Mouse (Mus musculus) splenic B cell, adult 2 months (primary cell): ENCODE measurements at regions not wholly inside any gene's neighbourhood (a gene's known extent, or its start where the extent isn't known, plus 50 kb on each side); places are given as distances from the start of the nearest gene placed in this dataset.

Source experiments
- DNase-seq: peaks from one replicate; pipeline ENCODE4 v3.0.0-alpha.2; 2011; ENCODE audit warnings: low read depth, low spot score
- H3K27me3 ChIP-seq: 2 replicates; pipeline ENCODE4 v1.6.1; 2012; ENCODE audit warnings: mild to moderate bottlenecking, low read length, moderate library complexity, mixed read lengths; ENCODE audit not compliant: control insufficient read depth, poor library complexity, insufficient read depth, severe bottlenecking
- H3K36me3 ChIP-seq: 2 replicates; pipeline ENCODE4 v1.6.1; 2012; ENCODE audit warnings: mild to moderate bottlenecking, low read length, moderate library complexity, mixed read lengths; ENCODE audit not compliant: control insufficient read depth, poor library complexity, insufficient read depth, severe bottlenecking

DNA sequence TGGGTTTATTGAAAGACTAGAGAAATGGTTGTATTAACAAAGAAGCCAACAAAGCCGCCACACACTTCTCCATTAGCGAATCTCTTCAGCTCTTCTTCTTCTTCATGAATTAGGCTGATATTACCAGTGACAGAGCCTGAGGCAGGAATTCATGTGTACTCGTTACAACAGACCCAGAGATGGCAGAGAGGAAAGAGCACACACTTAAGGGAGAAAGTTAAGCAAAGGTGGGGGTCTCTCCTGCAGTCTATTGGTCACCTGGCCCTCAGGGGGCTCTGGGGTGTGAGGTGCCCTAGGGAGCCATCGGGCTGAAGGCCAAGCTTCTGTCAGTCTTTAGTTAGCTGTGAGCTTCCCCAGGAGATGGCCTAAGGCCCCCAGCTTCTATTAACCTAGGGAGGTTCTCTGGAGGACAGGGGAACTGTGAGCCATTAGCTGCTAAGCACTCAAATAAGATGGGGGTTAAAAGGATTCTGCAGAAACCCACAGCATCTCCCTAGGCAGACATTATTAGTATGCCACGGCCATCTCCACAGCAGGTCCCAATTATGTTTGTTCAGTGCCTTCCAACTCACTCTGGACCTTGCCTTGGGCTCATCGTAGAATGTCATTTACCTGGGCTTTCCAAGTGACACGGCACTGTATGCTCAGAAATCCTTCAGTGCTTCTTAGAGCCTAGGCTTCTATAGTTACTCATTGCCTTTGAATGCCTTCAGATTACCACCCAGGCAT lies 541.2 kb downstream of the Plekhb2 start:
- no peaks in the 10 kb centered on the region for H3K36me3 ChIP-seq
- no peaks in the 10 kb centered on the region for H3K27me3 ChIP-seq
- DNase-seq: no peak

DNA sequence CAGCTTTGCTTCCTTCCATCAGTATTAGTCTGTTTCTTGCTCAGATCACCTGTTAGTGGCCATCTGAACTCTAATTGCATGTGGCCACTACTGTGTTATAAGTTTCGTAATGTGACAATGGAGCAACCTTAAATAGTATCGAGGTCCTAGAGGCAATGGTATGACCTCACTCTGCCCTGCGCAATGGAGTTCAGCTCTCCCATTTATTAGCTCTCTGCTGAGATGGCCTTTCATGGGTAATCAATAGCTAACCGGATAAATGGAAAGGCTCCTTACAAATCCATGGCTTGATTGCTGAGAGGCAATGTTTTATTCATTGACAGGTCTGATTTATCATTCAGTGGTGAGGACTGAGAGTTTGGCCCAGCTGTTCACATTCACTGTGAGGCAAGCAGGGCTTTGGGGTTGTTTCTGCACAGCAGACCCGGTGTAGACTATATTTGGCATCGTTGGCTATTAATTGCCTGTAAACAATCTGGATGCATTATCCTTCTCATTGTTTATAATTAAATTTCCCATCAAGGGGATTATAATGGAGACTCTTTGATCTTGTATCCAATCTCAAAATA lies 543.9 kb downstream of the Plekhb2 start:
- no peak for DNase-seq
- Histone ChIP-seq H3K36me3 (no peaks in the 10 kb centered on the region), H3K27me3 (no peaks in the 10 kb centered on the region)

DNA sequence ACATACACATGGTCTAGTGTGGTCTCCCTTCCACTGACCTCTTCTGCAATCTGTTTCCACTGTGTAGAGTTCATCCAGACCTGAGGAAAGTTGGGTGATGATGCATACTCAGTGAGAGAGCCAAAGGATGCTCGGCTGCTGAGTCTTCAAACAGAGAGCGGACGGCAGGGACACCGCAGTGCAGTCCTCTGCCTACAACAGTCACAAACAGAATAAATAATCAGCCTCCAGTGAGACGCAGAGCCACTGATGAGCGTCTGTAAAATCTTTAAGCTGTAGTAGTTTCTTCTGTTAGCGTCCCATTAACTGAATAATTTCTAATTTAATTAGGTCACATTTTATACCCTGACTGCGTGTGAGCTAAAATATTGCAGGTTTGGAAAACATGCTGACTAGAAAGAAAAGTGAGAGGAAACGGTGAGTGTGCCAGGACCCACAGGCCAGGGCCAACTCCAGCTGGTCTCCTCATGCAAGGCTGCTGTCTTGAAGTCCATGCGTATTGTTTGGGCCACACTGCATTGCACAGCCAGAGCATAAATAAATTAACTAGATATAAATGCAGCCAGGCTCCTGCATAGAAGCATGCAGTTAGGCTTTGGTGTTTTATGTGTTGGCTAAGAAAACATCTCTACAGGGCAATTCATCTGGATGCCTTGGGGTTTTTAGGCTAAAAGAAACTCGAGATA lies 551.0 kb downstream of the Plekhb2 start:
- Histone ChIP-seq H3K27me3 (no peaks in the 10 kb centered on the region), H3K36me3 (no peaks in the 10 kb centered on the region)
- no peak for DNase-seq

DNA sequence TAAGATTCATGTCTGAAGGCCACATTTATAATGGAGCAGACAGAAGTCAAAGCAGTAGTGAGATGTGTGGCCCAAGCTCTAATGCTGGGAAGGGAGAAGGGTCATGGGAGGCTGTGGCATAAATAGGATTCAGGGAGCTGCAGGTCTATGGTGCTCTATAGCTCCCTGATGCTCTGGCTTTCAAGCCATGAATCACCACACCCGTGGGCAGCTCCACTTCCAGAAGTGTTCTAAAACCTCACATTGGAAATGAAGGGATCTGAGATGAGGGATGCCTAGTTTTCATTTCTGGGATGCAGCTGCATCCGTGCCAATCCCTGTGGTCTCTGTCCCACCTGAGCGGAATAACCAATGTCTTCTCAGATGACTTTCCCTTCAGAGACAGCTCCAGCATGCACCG lies 553.2 kb downstream of the Plekhb2 start:
- H3K36me3 ChIP-seq: no peaks in the 10 kb centered on the region
- DNase-seq: no peak
- H3K27me3 ChIP-seq: no peaks in the 10 kb centered on the region

DNA sequence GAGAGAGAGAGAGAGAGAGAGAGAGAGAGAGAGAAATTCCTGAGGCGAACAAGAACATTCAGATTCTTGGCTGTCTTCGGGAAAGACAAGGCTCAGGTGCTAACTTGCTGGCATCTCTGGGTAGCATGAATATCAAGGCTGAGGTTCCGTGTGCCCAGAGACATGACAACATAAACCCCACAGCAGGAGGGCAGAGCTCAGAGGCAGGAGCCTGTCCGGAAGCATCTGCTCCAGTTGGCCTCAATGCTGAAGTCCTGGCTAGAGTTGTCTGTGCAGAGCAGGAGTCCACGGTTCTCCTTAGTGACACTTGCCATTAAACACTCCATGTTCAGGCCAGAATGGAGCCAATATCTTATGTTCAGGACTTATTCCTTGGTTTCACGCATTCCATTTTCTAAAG lies 555.6 kb downstream of the Plekhb2 start:
- Histone ChIP-seq H3K36me3 (no peaks in the 10 kb centered on the region), H3K27me3 (no peaks in the 10 kb centered on the region)
- no peak for DNase-seq

DNA sequence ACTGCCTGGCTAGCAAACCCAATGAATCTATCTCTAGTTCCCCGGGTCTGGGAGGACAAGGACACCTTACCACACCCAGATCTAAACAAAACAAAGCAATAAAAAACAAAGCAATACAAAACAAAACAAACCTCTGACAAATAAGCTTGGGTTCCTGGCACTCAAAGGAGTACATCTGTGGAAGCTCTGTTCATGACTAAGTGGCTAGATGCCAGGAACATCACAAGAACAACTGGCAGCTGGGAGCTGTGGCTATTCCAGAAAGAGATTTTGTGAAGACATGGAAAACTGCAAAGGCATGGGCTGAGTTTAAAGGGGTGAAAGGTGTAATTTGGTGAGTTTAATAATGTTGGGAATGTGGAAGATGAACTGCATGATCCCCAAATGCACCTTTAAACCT lies 565.9 kb downstream of the Plekhb2 start:
- H3K27me3 ChIP-seq: no peaks in the 10 kb centered on the region
- H3K36me3 ChIP-seq: no peaks in the 10 kb centered on the region
- DNase-seq: no peak

DNA sequence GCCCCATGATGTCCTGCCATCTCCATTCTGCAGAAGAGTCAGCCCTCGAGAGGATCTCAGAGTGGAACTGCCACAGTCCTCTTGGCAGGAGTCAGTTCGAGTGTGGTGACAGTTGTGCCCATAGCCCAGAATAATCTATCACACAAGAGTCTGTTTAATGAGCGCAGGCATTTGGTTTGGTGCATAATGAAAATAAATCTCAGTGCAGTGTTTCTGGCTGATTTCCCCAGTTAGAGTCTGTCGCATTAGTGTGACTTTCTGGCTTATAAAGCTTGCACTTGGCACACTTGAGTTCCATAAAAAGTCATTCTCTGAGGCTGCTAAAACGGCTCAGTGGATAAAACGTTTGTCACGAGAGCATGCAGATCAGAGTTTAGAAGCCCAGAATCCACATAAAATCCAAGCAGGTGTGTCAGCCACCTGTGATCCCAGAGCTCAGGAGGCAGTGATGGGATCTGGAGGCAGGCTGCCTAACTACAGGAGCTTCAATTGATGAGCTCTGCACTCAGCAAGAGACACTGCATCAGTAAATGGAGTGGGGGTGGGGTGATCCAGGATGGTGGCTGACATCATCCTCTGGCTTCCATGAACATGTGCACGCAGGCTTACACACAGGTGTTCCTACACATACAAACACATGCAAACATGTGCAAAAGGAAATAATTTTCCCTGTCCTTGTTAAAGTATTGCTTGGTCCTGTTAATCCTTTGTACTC lies 578.5 kb downstream of the Plekhb2 start:
- no peaks in the 10 kb centered on the region for H3K36me3 ChIP-seq
- no peaks in the 10 kb centered on the region for H3K27me3 ChIP-seq
- DNase-seq: no peak

DNA sequence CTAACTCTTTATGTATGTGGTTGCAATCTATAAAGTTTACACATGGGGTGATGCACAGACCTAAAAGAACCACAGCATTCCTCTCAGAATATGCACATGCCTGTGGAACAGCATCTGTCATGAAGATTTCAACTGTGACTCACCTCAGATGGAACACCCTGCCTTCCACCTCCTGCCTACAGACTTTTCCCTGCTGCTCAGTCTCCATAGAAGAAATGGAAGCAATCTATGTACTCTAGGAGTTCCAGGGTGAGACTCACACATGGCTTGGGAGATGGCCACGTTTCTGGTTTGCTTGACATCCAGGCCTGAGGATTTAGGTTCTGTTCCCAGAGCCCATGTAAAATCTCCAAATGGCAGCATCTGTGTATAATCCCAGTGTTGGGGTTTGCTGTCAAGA lies 579.7 kb downstream of the Plekhb2 start:
- Histone ChIP-seq H3K27me3 (no peaks in the 10 kb centered on the region), H3K36me3 (no peaks in the 10 kb centered on the region)
- DNase-seq: no peak

DNA sequence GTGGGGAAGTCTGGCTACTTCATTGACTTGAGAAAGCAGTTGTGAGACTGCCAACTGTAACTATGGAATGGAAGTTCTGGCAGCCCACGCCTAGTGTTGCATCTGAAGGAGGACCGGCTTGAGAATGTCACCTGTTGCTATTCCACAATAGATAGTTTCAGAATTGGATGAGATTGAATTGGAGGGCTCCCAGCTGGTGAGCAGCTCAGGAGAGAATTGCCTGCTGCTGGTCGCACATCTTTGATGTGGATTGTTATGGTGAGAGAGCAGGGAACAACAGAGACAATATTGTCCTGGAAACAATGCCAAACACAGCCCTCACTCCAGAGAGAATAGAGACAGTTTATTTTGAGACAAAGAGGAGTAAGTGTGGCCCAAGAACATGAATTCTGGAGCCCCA lies 585.9 kb downstream of the Plekhb2 start:
- no peak for DNase-seq
- Histone ChIP-seq H3K36me3 (no peaks in the 10 kb centered on the region), H3K27me3 (no peaks in the 10 kb centered on the region)

DNA sequence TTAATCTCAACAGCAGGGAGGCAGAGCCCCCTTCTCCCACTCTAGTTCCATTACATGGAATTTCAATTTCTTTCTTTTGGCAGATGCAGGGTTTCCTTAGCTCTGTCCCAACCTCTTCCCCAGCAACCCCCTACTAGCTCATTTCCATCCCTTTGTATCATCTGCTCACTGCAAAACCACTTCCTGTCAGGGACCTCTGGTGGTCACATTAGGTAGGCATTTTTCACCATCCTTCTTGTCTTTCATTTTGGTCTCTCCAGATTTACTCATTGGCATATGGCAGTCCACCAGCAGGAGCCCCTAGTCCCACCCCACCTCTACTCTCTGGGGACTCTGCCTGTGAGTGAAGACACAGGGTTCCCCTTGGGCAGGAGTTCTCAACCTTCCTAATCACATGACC lies 597.6 kb downstream of the Plekhb2 start:
- H3K27me3 ChIP-seq: no peaks in the 10 kb centered on the region
- DNase-seq: peak; percentile 1
- no peaks in the 10 kb centered on the region for H3K36me3 ChIP-seq

DNA sequence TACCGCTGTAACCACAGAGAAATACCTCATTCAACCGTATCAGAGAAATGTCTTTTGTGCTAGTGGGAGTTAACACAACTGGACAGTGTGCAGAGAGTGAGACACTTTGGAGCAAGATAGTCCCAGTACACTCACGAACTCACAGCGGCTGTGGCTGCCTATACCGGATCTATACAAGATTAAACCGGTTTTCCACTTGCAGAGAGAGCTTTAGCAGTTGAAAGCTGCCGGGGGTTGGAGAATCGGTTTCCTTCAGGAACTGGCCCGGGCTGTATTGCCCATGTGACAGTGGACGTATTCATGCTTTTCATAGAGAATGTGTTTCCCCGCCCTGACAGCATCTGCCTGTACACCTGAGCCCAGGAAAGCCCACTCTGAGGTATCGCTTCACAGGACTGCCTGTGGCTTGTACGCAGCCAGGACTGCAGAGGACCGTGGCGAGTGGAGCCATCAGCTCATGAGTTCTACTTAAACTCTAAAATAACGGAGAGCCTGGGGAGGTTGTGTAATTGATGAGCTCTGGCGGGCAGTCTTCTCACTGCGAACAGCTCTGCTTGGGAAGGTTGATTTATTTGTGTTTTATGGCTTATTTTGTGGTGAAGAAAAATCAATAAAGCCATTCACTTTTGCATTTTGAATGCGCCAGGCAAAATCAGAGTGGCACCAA lies 602.8 kb downstream of the Plekhb2 start:
- no peaks in the 10 kb centered on the region for H3K27me3 ChIP-seq
- H3K36me3 ChIP-seq: no peaks in the 10 kb centered on the region
- no peak for DNase-seq

DNA sequence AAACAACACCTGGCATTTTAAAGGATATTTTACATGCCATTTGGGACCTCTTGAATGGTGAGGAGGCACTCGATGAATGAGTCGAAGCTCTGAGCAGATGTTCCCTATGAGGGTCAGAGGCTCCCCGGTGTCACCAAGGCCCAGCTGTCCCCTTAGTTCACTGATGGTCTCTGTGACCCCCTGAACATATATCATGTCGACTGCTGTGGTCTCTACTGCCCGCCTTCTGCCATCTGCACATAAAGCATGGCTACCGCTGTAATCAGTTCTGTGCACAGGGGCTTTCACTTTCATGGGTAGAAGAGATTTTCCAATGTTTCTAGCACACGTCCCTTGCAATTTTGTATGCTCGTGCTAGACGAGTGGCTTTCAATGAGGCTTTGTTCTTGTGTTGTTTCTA lies 607.8 kb downstream of the Plekhb2 start:
- Histone ChIP-seq H3K27me3 (no peaks in the 10 kb centered on the region), H3K36me3 (no peaks in the 10 kb centered on the region)
- no peak for DNase-seq

DNA sequence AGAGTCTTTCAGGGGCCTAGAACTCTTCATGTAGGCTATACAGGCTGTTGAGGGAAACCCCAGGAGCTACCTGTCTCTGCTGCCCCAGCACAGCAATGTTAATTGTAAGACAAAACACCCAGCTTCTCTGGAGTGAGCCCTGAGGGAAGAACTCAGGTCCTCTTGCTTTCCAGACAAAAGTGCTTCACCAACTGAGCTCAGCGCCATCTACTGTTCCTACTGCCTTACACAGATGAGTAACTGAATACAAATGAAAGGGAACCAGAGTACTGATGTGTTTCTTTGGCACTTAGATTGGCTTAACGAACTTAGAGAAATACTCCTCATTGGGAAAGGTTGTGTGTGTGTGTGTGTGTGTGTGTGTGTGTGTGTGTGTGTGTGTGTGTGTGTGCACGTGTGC lies 603.1 kb upstream of the Hs6st1 start:
- H3K27me3 ChIP-seq: no peaks in the 10 kb centered on the region
- no peaks in the 10 kb centered on the region for H3K36me3 ChIP-seq
- peak; percentile 2 for DNase-seq

DNA sequence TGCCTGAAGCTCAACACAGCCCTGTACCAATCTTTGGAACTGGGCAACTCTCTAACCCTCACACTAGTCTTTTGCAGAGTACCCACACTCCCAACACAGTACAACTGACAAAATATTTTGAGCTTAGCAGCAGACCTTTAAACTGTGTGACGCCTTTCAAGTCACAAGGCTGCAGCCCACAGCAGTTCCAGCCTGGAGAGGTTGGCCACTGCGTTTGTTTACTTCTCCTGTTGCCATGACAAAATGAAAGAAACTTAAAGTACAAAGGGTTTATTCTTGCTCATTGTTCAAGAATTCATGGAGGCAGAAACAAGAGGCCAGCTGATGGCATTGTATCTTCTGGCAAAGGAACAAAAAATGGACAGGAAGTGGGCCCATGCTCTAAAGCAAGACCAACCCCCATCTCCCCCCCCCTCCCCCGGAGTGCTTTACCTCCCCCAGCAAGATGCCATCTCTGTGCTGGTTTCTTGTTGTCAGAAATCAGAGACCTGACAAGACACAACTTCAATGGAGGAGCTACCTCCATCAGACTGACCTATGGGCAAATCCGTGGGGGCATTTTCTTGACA lies 598.9 kb upstream of the Hs6st1 start:
- Histone ChIP-seq H3K27me3 (no peaks in the 10 kb centered on the region), H3K36me3 (no peaks in the 10 kb centered on the region)
- DNase-seq: no peak
